Mouse (Mus musculus): ENCODE data around the gene Dusp12. TPM values are rescaled to one million over a fixed set of nuclear protein-coding genes. Genes with fewer than 3 reads are reported as not detected.

Gene Dusp12
- polyA plus RNA-seq, 1 experiment from 2014 or later, result 39.9 TPM

- WGBS, result 78% methylated on average over 3 of the region's 3 CpGs
- no peaks in the 10 kb centered on the region for H3K4me1 ChIP-seq (ENCODE audit: insufficient read depth)
- ATAC-seq (ENCODE audit: insufficient read depth), result no peak
- no peaks in the 10 kb centered on the region for H3K27me3 ChIP-seq (ENCODE audit: insufficient read depth, low read length)
- DNase-seq, result no peak
- H3K4me2 ChIP-seq, result no peak within 1 kb of the TSS
- H3K36me3 ChIP-seq (ENCODE audit: insufficient read depth), result no peaks in the 10 kb centered on the region
- no peak for TF ChIP-seq CTCF (IDR thresholded peaks at IDR 0.05; ENCODE audit: low read depth)
- no peak within 1 kb of the TSS for H3K27ac ChIP-seq (ENCODE audit: low read depth)
- H3K4me3 ChIP-seq (ENCODE audit: low read depth, low read length), result no peak within 1 kb of the TSS
- H3K9ac ChIP-seq, result no peak within 1 kb of the TSS
- H3K9me3 ChIP-seq (ENCODE audit: low read depth, low read length), result no peaks in the 10 kb centered on the region
Measured at GRCm38 (mm10) chr1:170927378-170927777, 42.0 kb upstream of the Dusp12 start, which contains the start of gene Fcrla. Gene Fcrla, minus strand, starts transcription at chr1:170927583.

- no peak for TF ChIP-seq CTCF (IDR thresholded peaks at IDR 0.05; ENCODE audit: low read depth)
- ATAC-seq (ENCODE audit: insufficient read depth) (no peak), DNase-seq (no peak)
- Histone ChIP-seq H3K36me3 (ENCODE audit: insufficient read depth) (no peaks in the 10 kb centered on the region), H3K27ac (ENCODE audit: low read depth) (no peak overlapping the region), H3K9ac (no peak overlapping the region), H3K27me3 (ENCODE audit: insufficient read depth, low read length) (no peaks in the 10 kb centered on the region), H3K4me2 (no peak overlapping the region), H3K9me3 (ENCODE audit: low read depth, low read length) (no peaks in the 10 kb centered on the region), H3K4me3 (ENCODE audit: low read depth, low read length) (no peak overlapping the region), H3K4me1 (ENCODE audit: insufficient read depth) (no peaks in the 10 kb centered on the region)
- 51% methylated on average over 6 of the region's 6 CpGs for WGBS
Measured at GRCm38 (mm10) chr1:170926941-170927340, 41.6 kb upstream of the Dusp12 start.

GRCm38 (mm10) chr1:170924485-170924884, 39.1 kb upstream of the Dusp12 start:
- H3K27me3 ChIP-seq (ENCODE audit: insufficient read depth, low read length), result no peaks in the 10 kb centered on the region
- no peak overlapping the region for H3K4me3 ChIP-seq (ENCODE audit: low read depth, low read length)
- H3K27ac ChIP-seq (ENCODE audit: low read depth), result no peak overlapping the region
- DNase-seq (no peak), ATAC-seq (ENCODE audit: insufficient read depth) (no peak)
- no peak overlapping the region for H3K9ac ChIP-seq
- no peak for TF ChIP-seq CTCF (IDR thresholded peaks at IDR 0.05; ENCODE audit: low read depth)
- no peaks in the 10 kb centered on the region for H3K4me1 ChIP-seq (ENCODE audit: insufficient read depth)
- no peaks in the 10 kb centered on the region for H3K9me3 ChIP-seq (ENCODE audit: low read depth, low read length)
- 67% methylated on average over 6 of the region's 6 CpGs for WGBS
- no peak overlapping the region for H3K4me2 ChIP-seq
- H3K36me3 ChIP-seq (ENCODE audit: insufficient read depth), result no peaks in the 10 kb centered on the region

GRCm38 (mm10) chr1:170919308-170919707, 34.0 kb upstream of the Dusp12 start:
- Histone ChIP-seq H3K36me3 (ENCODE audit: insufficient read depth) (no peaks in the 10 kb centered on the region), H3K9ac (no peak overlapping the region), H3K27me3 (ENCODE audit: insufficient read depth, low read length) (no peaks in the 10 kb centered on the region), H3K4me1 (ENCODE audit: insufficient read depth) (no peaks in the 10 kb centered on the region), H3K4me2 (no peak overlapping the region), H3K4me3 (ENCODE audit: low read depth, low read length) (no peak overlapping the region), H3K27ac (ENCODE audit: low read depth) (no peak overlapping the region), H3K9me3 (ENCODE audit: low read depth, low read length) (no peaks in the 10 kb centered on the region)
- 91% methylated on average over 8 of the region's 8 CpGs for WGBS
- DNase-seq (no peak), ATAC-seq (ENCODE audit: insufficient read depth) (no peak)
- no peak for TF ChIP-seq CTCF (IDR thresholded peaks at IDR 0.05; ENCODE audit: low read depth)

- no peaks in the 10 kb centered on the region for H3K4me1 ChIP-seq (ENCODE audit: insufficient read depth)
- H3K27ac ChIP-seq (ENCODE audit: low read depth), result no peak overlapping the region
- H3K36me3 ChIP-seq (ENCODE audit: insufficient read depth), result no peaks in the 10 kb centered on the region
- ATAC-seq (ENCODE audit: insufficient read depth), result 0 out of 2 replicates have a peak, but pooled peaks have one; percentile 28
- peak; percentile 32 for DNase-seq
- no peaks in the 10 kb centered on the region for H3K27me3 ChIP-seq (ENCODE audit: insufficient read depth, low read length)
- 35% methylated on average over 5 of the region's 5 CpGs for WGBS
- H3K4me2 ChIP-seq, result no peak overlapping the region
- TF ChIP-seq CTCF (IDR thresholded peaks at IDR 0.05; ENCODE audit: low read depth), result no peak
- H3K4me3 ChIP-seq (ENCODE audit: low read depth, low read length), result no peak overlapping the region
- no peaks in the 10 kb centered on the region for H3K9me3 ChIP-seq (ENCODE audit: low read depth, low read length)
- no peak overlapping the region for H3K9ac ChIP-seq
Measured at GRCm38 (mm10) chr1:170915657-170916056, 30.3 kb upstream of the Dusp12 start.

GRCm38 (mm10) chr1:170912891-170913615, 27.7 kb upstream of the Dusp12 start, which contains the start of gene Fcrlb:
Gene Fcrlb, minus strand, starts transcription at chr1:170912941.
- no peak for ATAC-seq (ENCODE audit: insufficient read depth)
- no peak for DNase-seq
- Histone ChIP-seq H3K27ac (ENCODE audit: low read depth) (no peak within 1 kb of the TSS), H3K9me3 (ENCODE audit: low read depth, low read length) (no peaks in the 10 kb centered on the region), H3K9ac (no peak within 1 kb of the TSS), H3K4me1 (ENCODE audit: insufficient read depth) (peaks cover 6% of the 10 kb centered on the region; the same call in 1 of the 2 replicates), H3K36me3 (ENCODE audit: insufficient read depth) (no peaks in the 10 kb centered on the region), H3K4me2 (no peak within 1 kb of the TSS), H3K4me3 (ENCODE audit: low read depth, low read length) (no peak within 1 kb of the TSS), H3K27me3 (ENCODE audit: insufficient read depth, low read length) (peaks cover 12% of the 10 kb centered on the region)
- 58% methylated on average over 5 of the region's 5 CpGs for WGBS
- no peak for TF ChIP-seq CTCF (IDR thresholded peaks at IDR 0.05; ENCODE audit: low read depth)

GRCm38 (mm10) chr1:170911907-170912660, 26.7 kb upstream of the Dusp12 start:
- no peaks in the 10 kb centered on the region for H3K36me3 ChIP-seq (ENCODE audit: insufficient read depth)
- no peak for TF ChIP-seq CTCF (IDR thresholded peaks at IDR 0.05; ENCODE audit: low read depth)
- H3K27me3 ChIP-seq (ENCODE audit: insufficient read depth, low read length), result peaks cover 21% of the 10 kb centered on the region
- no peak overlapping the region for H3K27ac ChIP-seq (ENCODE audit: low read depth)
- no peak for DNase-seq
- WGBS, result 80% methylated on average over 11 of the region's 11 CpGs
- H3K9me3 ChIP-seq (ENCODE audit: low read depth, low read length), result no peaks in the 10 kb centered on the region
- H3K4me1 ChIP-seq (ENCODE audit: insufficient read depth), result peaks cover 7% of the 10 kb centered on the region; the same call in 1 of the 2 replicates
- ATAC-seq (ENCODE audit: insufficient read depth), result no peak
- no peak overlapping the region for H3K4me3 ChIP-seq (ENCODE audit: low read depth, low read length)
- H3K4me2 ChIP-seq, result no peak overlapping the region
- H3K9ac ChIP-seq, result no peak overlapping the region

Measured in lung, embryonic 14.5 days (tissue).